Mouse (Mus musculus) naive thymus-derived CD4-positive, alpha-beta T cell, adult 5 months (primary cell): Measurements from ENCODE around the gene Dtx3l. TPM values are rescaled to one million over a fixed set of nuclear protein-coding genes. Genes with fewer than 3 reads are reported as not detected.

ENCODE experiments used
- polyA plus RNA-seq: library from polyadenylated mRNA; unstranded; fragments of 100-300 nt; shearing (Covaris generic); gene quantifications from one replicate; pipeline ENCODE4 v1.2.1, GENCODE M21; 2017

Dtx3l gene
- 30.4 TPM for polyA plus RNA-seq

DNA sequence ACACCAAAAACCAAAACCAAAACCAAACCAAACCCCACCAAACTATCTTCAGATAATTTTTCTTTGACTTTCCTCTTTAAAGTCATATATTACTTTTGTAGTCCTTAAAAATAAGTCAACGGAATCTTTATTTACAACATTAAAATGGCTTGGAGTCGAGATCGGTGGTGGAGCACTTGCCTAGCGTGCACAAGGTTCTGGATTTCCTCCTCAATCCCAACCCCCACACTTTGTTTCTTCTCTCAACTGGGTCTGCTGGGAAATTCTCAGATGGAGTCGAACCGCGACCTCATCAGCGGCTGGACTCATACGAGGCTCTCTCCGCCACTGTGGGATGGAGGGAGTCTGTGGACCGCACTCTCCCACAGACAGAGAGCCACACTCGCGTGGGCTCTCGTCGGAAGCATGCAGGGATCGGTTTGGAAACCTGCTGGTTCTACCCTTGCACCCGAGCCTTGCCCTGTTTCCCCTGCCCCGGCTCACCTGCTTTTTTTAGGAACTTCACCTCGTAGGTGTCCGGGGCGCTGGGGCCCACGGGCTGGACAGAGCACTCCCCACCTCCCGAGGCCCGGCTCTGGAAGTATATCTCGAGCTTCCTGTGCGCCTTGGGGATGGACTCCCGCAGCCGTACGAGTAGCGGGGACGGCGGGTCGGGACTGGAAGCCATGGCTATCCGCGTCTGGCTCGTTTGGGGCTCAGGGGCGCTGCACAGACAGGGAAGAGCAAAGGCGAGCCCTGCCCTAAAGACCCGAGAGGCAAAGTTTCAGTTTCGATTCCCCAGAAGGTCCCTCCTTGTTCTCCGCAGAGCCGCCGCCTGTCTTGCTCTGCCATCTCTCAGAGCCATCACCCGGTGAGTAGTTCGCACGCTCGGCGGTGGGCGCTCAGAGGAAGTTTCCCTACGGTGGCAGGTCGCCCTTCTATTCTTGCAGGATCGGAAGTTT is at the start of gene Dtx3l, which contains the start of gene Parp9:
TSS of gene Dtx3l (minus strand) at position 941 of the 941 bp plus-strand sequence.
TSS of gene Parp9 (plus strand) at position 260 of the 941 bp plus-strand sequence.

DNA sequence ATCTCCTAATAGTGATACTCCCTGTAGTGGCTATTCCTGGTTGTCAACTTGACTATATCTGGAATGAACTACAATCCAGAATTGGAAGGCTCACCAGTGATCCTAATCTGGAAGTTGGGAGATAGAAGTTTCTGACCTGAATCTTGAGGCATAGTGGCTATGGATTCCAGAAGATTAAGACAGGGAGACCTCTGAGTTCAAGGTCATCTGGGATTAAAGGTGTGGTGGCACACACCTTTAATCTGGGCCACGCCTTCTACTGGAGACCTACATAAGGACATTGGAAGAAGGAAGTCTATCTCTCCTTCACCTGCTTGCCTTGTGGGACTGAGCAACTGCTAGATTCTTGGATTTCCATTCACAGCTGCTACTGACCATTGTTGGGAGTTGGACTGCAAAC is 39.5 kb upstream of the Dtx3l start, which contains the start of gene Kpna1:
TSS of gene Kpna1 (plus strand) at position 301 of the 400 bp plus-strand sequence.

Other genes starting within 250 kb of the Dtx3l start
- 76.9 TPM for gene Dirc2, start 169.8 kb downstream of the Dtx3l start, polyA plus RNA-seq
- 32.0 TPM for gene Hspbap1, start 168.8 kb downstream of the Dtx3l start, polyA plus RNA-seq
- gene Parp14, start 67.6 kb downstream of the Dtx3l start, polyA plus RNA-seq: 36.8 TPM
- gene Parp9, start 681 bp downstream of the Dtx3l start, polyA plus RNA-seq: 40.9 TPM
- gene Kpna1, start 39.6 kb upstream of the Dtx3l start, polyA plus RNA-seq: 165 TPM
- 1.9 TPM for gene Wdr5b, start 102.0 kb upstream of the Dtx3l start, polyA plus RNA-seq
- gene Fam162a, start 132.4 kb upstream of the Dtx3l start, polyA plus RNA-seq: 42.0 TPM
- gene Ccdc58, start 132.5 kb upstream of the Dtx3l start, polyA plus RNA-seq: 31.6 TPM
- gene Csta1, start 192.1 kb upstream of the Dtx3l start, polyA plus RNA-seq: not detected
- not detected for gene Stfa2l1, start 217.7 kb upstream of the Dtx3l start, polyA plus RNA-seq
- not detected for gene Gm5483, start 245.1 kb upstream of the Dtx3l start, polyA plus RNA-seq